Mouse (Mus musculus) G1E (cell line): ENCODE measurements around the gene Usp3. TPM values are rescaled to one million over a fixed set of nuclear protein-coding genes. Genes with fewer than 3 reads are reported as not detected.

Experiments
- ATAC-seq: 2 replicates; pipeline ENCODE4 v1.8.0; 2016; ENCODE audit warnings: mild to moderate bottlenecking; ENCODE audit not compliant: insufficient number of reproducible peaks, poor library complexity, low FRiP score, severe bottlenecking; ENCODE audit errors: extremely low read depth
- DNase-seq: peaks from one replicate; pipeline ENCODE4 v3.0.0; 2012; ENCODE audit warnings: low spot score
- H3K27me3 ChIP-seq: 2 replicates; pipeline ENCODE4 v1.6.1; 2012; ENCODE audit warnings: mild to moderate bottlenecking, low read length, inconsistent platforms; ENCODE audit not compliant: insufficient read depth
- H3K36me3 ChIP-seq: replicated peaks from 2 replicates; pipeline ENCODE3; 2012; ENCODE audit warnings: mild to moderate bottlenecking, inconsistent platforms
- H3K4me1 ChIP-seq: 2 replicates; pipeline ENCODE4 v1.6.1; 2012; ENCODE audit warnings: low read depth, low read length, inconsistent platforms, mixed read lengths; ENCODE audit not compliant: insufficient read depth
- H3K4me3 ChIP-seq: 2 replicates; pipeline ENCODE4 v1.5.1; 2012; ENCODE audit warnings: low read depth, mild to moderate bottlenecking, inconsistent platforms, low read length, moderate library complexity, mixed read lengths
- H3K9me3 ChIP-seq: replicated peaks from 2 replicates; pipeline ENCODE4 v1.6.1; 2012; ENCODE audit warnings: inconsistent platforms
- CTCF ChIP-seq: IDR thresholded peaks from 2 replicates; pipeline ENCODE4 v1.5.1; 2012; ENCODE audit warnings: low read depth, low read length, inconsistent platforms, mixed read lengths
- GATA1 ChIP-seq: IDR thresholded peaks from 2 replicates; pipeline ENCODE4 v1.6.1; 2012; ENCODE audit warnings: borderline replicate concordance, low read length, inconsistent platforms, mixed read lengths
- GATA2 ChIP-seq: IDR thresholded peaks from 2 replicates; pipeline ENCODE4 v1.6.1; 2012; ENCODE audit warnings: low read depth, low read length, inconsistent platforms, borderline replicate concordance
- POLR2AphosphoS5 ChIP-seq: IDR thresholded peaks from 2 replicates; pipeline ENCODE4 v1.6.1; 2012; ENCODE audit warnings: low read depth, low read length, inconsistent platforms; ENCODE audit not compliant: insufficient replicate concordance
- TAL1 ChIP-seq: conservative IDR thresholded peaks from 2 replicates; pipeline ENCODE4 v1.6.1; 2012; ENCODE audit warnings: low read depth, low read length, inconsistent platforms, mixed read lengths
- polyA plus RNA-seq: library from polyadenylated mRNA; stranded (reverse); fragments of >175 nt; gene quantifications from 2 replicates; pipeline ENCODE4 v1.2.3, GENCODE M21; 2012
- total RNA-seq, 2 experiments: library from RNA; stranded (forward) in 1 of 2; stranded (reverse) in 1 of 2; fragments of 200-1000 nt in 1 of 2; fragments of >200 nt in 1 of 2; fragmentation: Nextera tagmentation in 1 of 2; gene quantifications; 2 replicates each; pipeline ENCODE4 v1.2.3; 2014 to 2017

Gene Usp3
- total and polyA plus RNA-seq, 3 experiments, result 12.8 to 73.9 (median 35.5) TPM

- Histone ChIP-seq H3K36me3 (peaks cover 80% of the 10 kb centered on the region), H3K27me3 (no peaks in the 10 kb centered on the region), H3K4me1 (peaks cover 55% of the 10 kb centered on the region), H3K9me3 (no peaks in the 10 kb centered on the region), H3K4me3 (no peak overlapping the region)
- peak; percentile 25 for DNase-seq
- TF ChIP-seq CTCF, result no peak
- no peak for TF ChIP-seq POLR2AphosphoS5
- TF ChIP-seq GATA2, result no peak
- TF ChIP-seq TAL1, result no peak
- TF ChIP-seq GATA1, result no peak
- no peak for ATAC-seq
These were observed 79.8 kb downstream of the Usp3 start for GRCm38 (mm10) chr9:66513150-66513549.

DNA sequence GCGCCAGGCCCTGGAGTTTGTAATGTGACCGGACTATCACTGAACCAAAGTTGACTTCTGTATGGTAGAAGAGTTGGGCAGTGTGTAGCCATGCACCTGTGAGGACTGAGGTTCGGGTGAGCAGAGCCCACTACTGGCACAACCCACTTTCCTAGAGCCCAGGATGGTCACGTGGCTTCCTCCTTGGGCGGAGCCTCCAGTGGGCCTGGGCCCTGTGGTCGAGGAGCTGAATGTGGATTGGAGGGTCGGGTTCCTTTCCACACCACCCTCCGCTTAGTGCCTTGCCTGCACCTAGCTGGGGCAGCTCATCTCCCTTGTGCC lies 80.6 kb downstream of the Usp3 start:
- peaks cover 80% of the 10 kb centered on the region for H3K36me3 ChIP-seq
- TF ChIP-seq POLR2AphosphoS5, result peak; percentile 88; the same call in 1 of the 2 replicates
- TF ChIP-seq GATA2, result no peak
- no peak for TF ChIP-seq TAL1
- H3K4me1 ChIP-seq, result peaks cover 62% of the 10 kb centered on the region
- H3K27me3 ChIP-seq, result no peaks in the 10 kb centered on the region
- H3K4me3 ChIP-seq, result peak overlapping the region; percentile 78
- no peaks in the 10 kb centered on the region for H3K9me3 ChIP-seq
- ATAC-seq (peak; percentile 89), DNase-seq (peak; percentile 97)

- no peaks in the 10 kb centered on the region for H3K9me3 ChIP-seq
- DNase-seq, result peak; percentile 85
These were observed 81.2 kb downstream of the Usp3 start for GRCm38 (mm10) chr9:66511580-66512350.

GRCm38 (mm10) chr9:66510944-66511343 lies 82.0 kb downstream of the Usp3 start:
- Histone ChIP-seq H3K4me3 (peak overlapping the region; percentile 78), H3K9me3 (no peaks in the 10 kb centered on the region), H3K4me1 (peaks cover 72% of the 10 kb centered on the region), H3K27me3 (no peaks in the 10 kb centered on the region), H3K36me3 (peaks cover 80% of the 10 kb centered on the region)
- TF ChIP-seq CTCF (no peak), GATA1 (no peak), POLR2AphosphoS5 (no peak), GATA2 (no peak), TAL1 (no peak)
- DNase-seq, result peak; percentile 27
- ATAC-seq, result no peak

More at GRCm38 (mm10) chr9:66511580-66512350, 81.2 kb downstream of the Usp3 start:
- H3K36me3 ChIP-seq, result peaks cover 80% of the 10 kb centered on the region
- H3K4me3 ChIP-seq, result peak overlapping the region; percentile 78
- TF ChIP-seq CTCF, result no peak
- TF ChIP-seq TAL1, result no peak
- TF ChIP-seq GATA1, result no peak
- TF ChIP-seq POLR2AphosphoS5, result no peak
- TF ChIP-seq GATA2, result no peak
- H3K27me3 ChIP-seq, result no peaks in the 10 kb centered on the region
- ATAC-seq, result peak; percentile 35
- peaks cover 66% of the 10 kb centered on the region for H3K4me1 ChIP-seq

DNA sequence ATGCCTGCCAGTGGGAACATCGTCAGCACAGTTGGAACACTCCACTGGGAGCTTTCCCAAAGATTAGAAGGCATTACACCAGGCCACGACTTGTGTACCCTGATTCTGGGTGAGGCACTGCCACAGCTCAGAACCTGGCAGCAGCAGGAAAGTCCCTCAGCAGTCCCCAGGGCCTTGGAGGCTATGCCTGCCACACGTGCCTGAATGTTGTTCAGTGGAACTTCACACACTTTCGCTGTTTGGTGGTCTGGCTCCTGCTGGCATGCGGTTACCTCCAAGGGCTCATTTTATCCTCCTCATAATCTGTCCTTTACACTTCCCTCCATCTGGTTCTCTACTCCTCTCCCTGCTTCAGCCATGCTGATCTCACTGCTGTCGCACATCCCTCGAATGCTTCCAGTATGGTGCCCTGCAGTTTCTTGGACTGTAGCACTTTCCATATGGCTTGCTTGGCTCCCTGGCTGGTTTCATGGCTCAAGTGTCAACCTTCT lies 82.5 kb downstream of the Usp3 start:
- DNase-seq (no peak), ATAC-seq (no peak)
- Histone ChIP-seq H3K4me1 (peaks cover 78% of the 10 kb centered on the region), H3K9me3 (no peaks in the 10 kb centered on the region), H3K27me3 (no peaks in the 10 kb centered on the region), H3K4me3 (peak overlapping the region; percentile 78; the same call in 1 of the 2 replicates), H3K36me3 (peaks cover 78% of the 10 kb centered on the region)
- no peak for TF ChIP-seq TAL1
- TF ChIP-seq GATA1, result no peak

- no peak for DNase-seq
- peaks cover 81% of the 10 kb centered on the region for H3K4me1 ChIP-seq
- peaks cover 78% of the 10 kb centered on the region for H3K36me3 ChIP-seq
- TF ChIP-seq GATA1 (no peak), GATA2 (no peak), CTCF (no peak)
- H3K27me3 ChIP-seq, result no peaks in the 10 kb centered on the region
- no peak for ATAC-seq
- no peaks in the 10 kb centered on the region for H3K9me3 ChIP-seq
- H3K4me3 ChIP-seq, result no peak overlapping the region
These were observed 84.0 kb downstream of the Usp3 start for GRCm38 (mm10) chr9:66508890-66509399.
